Mouse (Mus musculus) telencephalon, adult 2 months (tissue): ENCODE data around the gene Gpr62.

Experiments used
- DNase-seq: peaks from one replicate; pipeline ENCODE4 v3.0.0-alpha.2; 2011; ENCODE audit warnings: low read depth, low spot score

Gene Gpr62

GRCm38 (mm10) chr9:106421033-106421864, 44.5 kb downstream of the Gpr62 start:
- no peak for DNase-seq

- DNase-seq, result no peak
Observed at GRCm38 (mm10) chr9:106420608-106421007, 45.1 kb downstream of the Gpr62 start.

GRCm38 (mm10) chr9:106417841-106418625, 47.7 kb downstream of the Gpr62 start:
- DNase-seq, result peak; percentile 96

GRCm38 (mm10) chr9:106416826-106417225, 48.9 kb downstream of the Gpr62 start:
- DNase-seq, result no peak
